Mouse (Mus musculus) kidney, adult 2 months (tissue): Measurements from ENCODE around the gene Gm21885.

ENCODE experiments used
- CTCF ChIP-seq: fragments of 200-500 bp; conservative IDR thresholded peaks from 2 replicates; pipeline ENCODE4 v1.5.1; 2011; ENCODE audit warnings: low read depth, mild to moderate bottlenecking, control low read depth, low read length, moderate library complexity, mixed read lengths; ENCODE audit not compliant: insufficient read depth, insufficient read length
- POLR2A ChIP-seq: fragments of 200-500 bp; IDR thresholded peaks from one replicate; pipeline ENCODE4 v1.6.1; 2011; ENCODE audit warnings: low read depth, low read length, control low read depth

- TF ChIP-seq POLR2A (no peak), CTCF (no peak)
Measured at GRCm38 (mm10) chr11:94272960-94273927, 8.4 kb upstream of the Gm21885 start.
